Mouse (Mus musculus): ENCODE data around the gene Gm6583. TPM values are rescaled to one million over a fixed set of nuclear protein-coding genes. Genes with fewer than 3 reads are reported as not detected.

Gene Gm6583
- not detected for total RNA-seq (2021)

DNA sequence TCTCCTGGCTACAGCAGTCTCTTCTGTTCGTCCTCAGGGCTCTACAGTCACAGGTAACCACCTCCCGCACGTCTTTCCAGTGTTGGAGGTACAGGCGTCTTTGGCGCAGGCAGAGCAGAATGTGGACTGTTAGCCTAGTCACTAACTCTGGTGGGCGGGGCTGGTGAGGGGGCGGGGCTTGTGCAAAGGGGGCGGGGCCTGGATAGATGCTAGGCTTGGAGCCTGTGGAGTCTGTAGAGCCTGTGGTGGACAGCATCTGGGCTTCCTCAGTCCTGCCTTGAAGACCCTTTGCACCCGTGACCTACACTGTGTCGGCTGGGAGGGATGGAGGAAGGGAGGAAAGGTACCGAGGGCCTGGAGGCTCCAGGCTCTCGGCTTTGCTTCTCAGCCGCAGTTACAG is at the start of gene Gm6583:
Gm6583 (minus strand) TSS at position 124 of the 400 bp plus-strand sequence.
- DNase-seq (ENCODE audit: low spot score in 2 of 2), result no peak
- intact Hi-C loops (cut with DNase I), result no loop called here

- intact Hi-C loops (cut with DNase I), result no loop called here
- DNase-seq (ENCODE audit: low spot score in 2 of 2), result no peak
Measured at GRCm38 (mm10) chr5:112402437-112402836, 46.6 kb upstream of the Gm6583 start.

GRCm38 (mm10) chr5:112399284-112399683 is 43.5 kb upstream of the Gm6583 start:
- no peak for DNase-seq (ENCODE audit: low spot score in 2 of 2)
- intact Hi-C loops (cut with DNase I), result no loop called here

DNA sequence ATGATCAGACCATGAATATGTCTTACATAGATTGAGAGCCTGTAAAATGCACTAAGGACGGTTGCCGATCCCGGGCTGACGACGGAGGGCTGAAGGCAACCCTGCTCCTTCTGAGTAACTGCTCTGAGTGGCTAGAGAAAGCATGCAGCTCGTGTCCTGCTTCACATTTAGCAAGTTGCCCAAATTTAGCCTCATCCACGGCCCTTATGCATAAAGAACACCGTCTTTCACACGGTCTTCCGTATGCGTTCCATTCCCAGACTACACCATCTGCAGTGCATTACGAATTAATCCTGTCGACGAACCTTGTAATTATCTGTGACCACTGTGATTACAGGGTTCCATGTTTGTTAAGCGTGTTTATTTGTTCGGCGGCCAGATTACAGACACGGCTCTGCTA is 40.2 kb upstream of the Gm6583 start:
- intact Hi-C loops (cut with DNase I), result no loop called here
- no peak for DNase-seq (ENCODE audit: low spot score in 2 of 2)

DNA sequence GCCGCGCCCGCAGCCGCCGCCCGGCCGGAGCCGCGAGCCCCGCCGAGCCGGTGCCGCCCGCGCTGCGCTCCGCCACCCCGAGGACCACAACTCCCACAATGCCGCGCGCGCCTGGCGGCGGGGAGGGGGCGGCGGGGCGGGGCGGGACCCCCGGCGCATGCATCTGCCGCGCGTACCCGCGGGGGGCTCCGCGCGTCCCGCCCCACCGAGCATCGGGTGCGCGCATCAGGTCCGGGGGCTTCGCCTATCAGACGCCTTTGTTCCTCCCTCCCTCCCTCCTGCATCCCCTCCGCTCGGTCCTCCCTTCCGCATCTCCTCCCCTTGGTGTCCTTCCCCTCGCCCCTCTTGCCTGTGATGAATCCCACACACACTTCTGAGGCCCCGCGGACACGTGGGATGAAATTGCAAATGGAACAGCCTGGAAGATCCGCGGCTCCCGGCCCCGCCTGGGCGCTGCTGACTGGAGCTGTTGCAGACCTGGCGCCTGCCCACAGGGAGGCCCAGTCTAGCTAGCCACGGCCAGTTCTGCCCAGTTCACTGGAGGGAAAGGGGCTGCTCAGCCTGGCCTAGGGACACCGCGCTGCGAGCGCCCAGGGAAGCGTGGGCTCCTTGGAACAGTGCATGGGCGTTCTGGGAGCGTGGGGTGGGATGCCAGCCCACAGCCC is 39.1 kb upstream of the Gm6583 start, which contains the start of gene Asphd2:
Asphd2 (minus strand) TSS at position 88 of the 665 bp plus-strand sequence.
- intact Hi-C loops (cut with DNase I), result loop anchor here (5.0 kb wide), 1 partner anchor 32 kb away; no protein-coding TSS in a partner anchor
- DNase-seq (ENCODE audit: low spot score in 2 of 2), result peak; percentile 86 to 88

DNA sequence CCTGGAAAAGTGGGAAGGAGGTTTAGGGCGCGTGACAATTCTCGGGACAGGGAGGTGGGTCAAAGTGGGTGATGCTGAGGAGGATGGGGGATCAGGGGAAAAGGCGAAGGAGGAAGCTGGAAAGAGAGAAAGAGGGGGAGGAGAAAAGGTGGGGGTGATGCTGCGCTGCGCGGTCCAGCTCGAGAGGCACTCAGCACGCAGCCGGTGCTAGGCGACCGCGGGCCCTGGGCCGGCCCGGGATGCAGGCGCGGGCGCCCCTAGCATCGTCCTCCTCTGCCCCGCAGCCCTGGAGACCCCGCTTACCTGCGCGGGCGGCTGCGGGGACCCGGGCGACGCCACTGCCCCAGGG is 38.6 kb upstream of the Gm6583 start:
- intact Hi-C loops (cut with DNase I), result loop anchor here (5.0 kb wide), 1 partner anchor 33 kb away; no protein-coding TSS in a partner anchor
- DNase-seq (ENCODE audit: low spot score in 2 of 2), result peak in 1 of 2 experiments; percentile 54

GRCm38 (mm10) chr5:112393741-112394414 is 38.0 kb upstream of the Gm6583 start:
- no peak for DNase-seq (ENCODE audit: low spot score in 2 of 2)
- intact Hi-C loops (cut with DNase I), result loop anchor here (5.0 kb wide), 1 partner anchor 33 kb away; no protein-coding TSS in a partner anchor

DNA sequence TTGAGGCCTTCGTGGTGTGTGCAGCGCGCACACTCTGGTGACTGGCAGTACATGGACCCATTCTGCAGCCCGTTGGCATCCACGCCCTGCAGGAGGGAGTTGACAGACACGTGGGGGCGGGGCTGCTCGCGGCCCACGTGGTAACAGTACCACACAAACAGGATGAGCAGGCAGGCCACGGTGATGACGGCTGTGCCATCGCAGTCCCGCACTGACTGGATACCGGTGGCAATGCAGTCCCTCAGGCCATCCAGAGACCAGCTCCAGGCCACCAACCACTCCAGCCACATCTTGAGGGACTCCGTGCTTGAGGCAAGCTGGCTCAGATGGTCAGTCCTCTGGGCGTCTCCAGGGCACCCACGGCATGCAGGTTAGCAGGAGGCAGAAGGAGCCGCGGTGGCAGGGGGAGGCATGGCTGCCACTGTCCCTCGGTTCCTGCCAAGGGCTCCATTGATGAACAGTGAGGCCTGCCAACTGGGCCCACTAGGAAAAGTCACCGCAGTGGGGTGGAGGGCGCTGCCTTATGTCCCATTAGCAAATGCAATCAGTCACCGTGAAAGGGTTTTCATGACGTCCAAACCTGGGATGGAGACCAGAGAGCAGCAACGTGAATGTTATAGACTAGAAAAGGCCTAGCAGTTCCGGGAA is 36.0 kb upstream of the Gm6583 start:
- DNase-seq (ENCODE audit: low spot score in 2 of 2), result no peak
- intact Hi-C loops (cut with DNase I), result loop anchor here (5.0 kb wide), 1 partner anchor 36 kb away; no protein-coding TSS in a partner anchor

GRCm38 (mm10) chr5:112391002-112391401 is 35.2 kb upstream of the Gm6583 start:
- no peak for DNase-seq (ENCODE audit: low spot score in 2 of 2)
- intact Hi-C loops (cut with DNase I), result loop anchor here (5.0 kb wide), 1 partner anchor 36 kb away; no protein-coding TSS in a partner anchor

DNA sequence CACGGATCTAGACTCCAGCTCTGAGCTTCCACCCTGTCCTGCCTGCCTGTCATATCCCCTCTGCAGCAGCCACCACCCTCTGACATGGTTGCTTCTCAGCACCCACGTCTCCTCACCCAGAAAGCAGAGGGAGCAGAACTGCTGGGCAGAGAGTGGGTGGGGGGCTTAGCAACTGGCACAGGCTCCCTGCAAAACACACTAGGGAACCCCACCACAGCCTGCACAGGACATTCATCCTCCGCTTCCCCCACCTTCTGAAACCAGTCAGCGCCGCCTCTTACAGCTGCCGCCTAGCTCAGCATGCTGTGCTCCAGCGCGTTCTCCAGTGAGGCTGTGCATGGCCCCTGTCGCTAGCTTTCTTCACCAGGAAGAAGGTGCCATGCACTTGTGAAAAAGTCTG is 33.5 kb upstream of the Gm6583 start:
- intact Hi-C loops (cut with DNase I), result loop anchor here (5.0 kb wide), 1 partner anchor 47 kb away; the partner anchor contains the start of genes Hps4 and Srrd
- no peak for DNase-seq (ENCODE audit: low spot score in 2 of 2)

GRCm38 (mm10) chr5:112385973-112386372 is 30.1 kb upstream of the Gm6583 start:
- no peak for DNase-seq (ENCODE audit: low spot score in 2 of 2)
- intact Hi-C loops (cut with DNase I), result loop anchor here (5.0 kb wide), 1 partner anchor 44 kb away; the partner anchor contains the start of genes Hps4 and Srrd

GRCm38 (mm10) chr5:112384805-112385472 is 29.1 kb upstream of the Gm6583 start:
- DNase-seq (ENCODE audit: low spot score in 2 of 2), result no peak

GRCm38 (mm10) chr5:112382641-112383330 is 27.0 kb upstream of the Gm6583 start:
- intact Hi-C loops (cut with DNase I), result no loop called here
- DNase-seq (ENCODE audit: low spot score in 2 of 2), result peak; percentile 63 to 65

More at GRCm38 (mm10) chr5:112384805-112385472, 29.1 kb upstream of the Gm6583 start:
- intact Hi-C loops (cut with DNase I), result loop anchor here (5.0 kb wide), 1 partner anchor 43 kb away; the partner anchor contains the start of genes Hps4 and Srrd

- intact Hi-C loops (cut with DNase I), result no loop called here
Measured at GRCm38 (mm10) chr5:112382042-112382441, 26.2 kb upstream of the Gm6583 start.

GRCm38 (mm10) chr5:112381154-112381553 is 25.3 kb upstream of the Gm6583 start:
- intact Hi-C loops (cut with DNase I), result no loop called here
- DNase-seq (ENCODE audit: low spot score in 2 of 2), result peak in 1 of 2 experiments; percentile 4

More at GRCm38 (mm10) chr5:112382042-112382441, 26.2 kb upstream of the Gm6583 start:
- DNase-seq (ENCODE audit: low spot score in 2 of 2), result peak in 1 of 2 experiments; percentile 4

- no peak for DNase-seq (ENCODE audit: low spot score in 2 of 2)
- intact Hi-C loops (cut with DNase I), result no loop called here
Measured at GRCm38 (mm10) chr5:112378716-112379115, 22.9 kb upstream of the Gm6583 start.

DNA sequence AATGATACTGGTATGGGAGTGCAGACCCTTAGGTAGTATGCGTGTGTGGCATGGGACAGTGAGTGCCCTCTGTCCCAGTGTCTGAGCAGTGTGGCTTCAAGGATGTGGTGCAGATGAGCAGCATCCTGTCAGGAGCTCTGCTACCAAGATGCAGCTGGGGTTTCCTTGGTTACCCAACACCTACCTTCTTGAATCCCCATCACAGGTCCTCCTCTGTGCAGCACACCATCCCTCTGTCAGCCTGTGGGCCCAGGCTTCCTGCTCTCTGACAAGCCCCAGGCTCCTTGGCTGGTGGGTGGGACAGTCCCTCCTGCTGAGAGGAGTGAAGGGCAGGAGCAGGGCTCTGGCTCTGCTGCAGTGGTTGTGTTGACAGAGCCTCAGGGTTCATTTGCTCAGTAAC is 21.5 kb upstream of the Gm6583 start:
- no peak for DNase-seq (ENCODE audit: low spot score in 2 of 2)
- intact Hi-C loops (cut with DNase I), result no loop called here

GRCm38 (mm10) chr5:112376111-112376510 is 20.3 kb upstream of the Gm6583 start:
- intact Hi-C loops (cut with DNase I), result no loop called here
- DNase-seq (ENCODE audit: low spot score in 2 of 2), result no peak

- intact Hi-C loops (cut with DNase I), result no loop called here
- DNase-seq (ENCODE audit: low spot score in 2 of 2), result peak; percentile 64 to 71
Measured at GRCm38 (mm10) chr5:112371933-112372332, 16.1 kb upstream of the Gm6583 start.

All from left cerebral cortex, postnatal 36 days (tissue).